Mouse (Mus musculus): ENCODE results near the gene 4930451I11Rik.

GRCm38 (mm10) chr7:126821835-126822511, 9.5 kb downstream of the 4930451I11Rik start:
- TF ChIP-seq ZNF384 (IDR thresholded peaks at IDR 0.05; ENCODE audit: low read depth, low read length) (no peak), MAFK (IDR thresholded peaks at IDR 0.05; ENCODE audit: insufficient read depth, low read depth, low read length) (no peak), CHD2 (IDR thresholded peaks at IDR 0.05; ENCODE audit: low read depth, low read length) (no peak), ZC3H11A (IDR thresholded peaks at IDR 0.05; ENCODE audit: borderline replicate concordance, low read depth, low read length) (peak; percentile 62)

Measured in ES-E14 (cell line).